Mouse (Mus musculus): ENCODE results near the gene Map2k7.
A peak's percentile ranks its signal among the peaks of the same experiment; 100 is the strongest.
"Not testable (repeated sequence)": the region's sequence is repeated elsewhere in the genome, so short reads cannot be mapped to it uniquely, and the experiment has no call there.

Map2k7 gene

DNA sequence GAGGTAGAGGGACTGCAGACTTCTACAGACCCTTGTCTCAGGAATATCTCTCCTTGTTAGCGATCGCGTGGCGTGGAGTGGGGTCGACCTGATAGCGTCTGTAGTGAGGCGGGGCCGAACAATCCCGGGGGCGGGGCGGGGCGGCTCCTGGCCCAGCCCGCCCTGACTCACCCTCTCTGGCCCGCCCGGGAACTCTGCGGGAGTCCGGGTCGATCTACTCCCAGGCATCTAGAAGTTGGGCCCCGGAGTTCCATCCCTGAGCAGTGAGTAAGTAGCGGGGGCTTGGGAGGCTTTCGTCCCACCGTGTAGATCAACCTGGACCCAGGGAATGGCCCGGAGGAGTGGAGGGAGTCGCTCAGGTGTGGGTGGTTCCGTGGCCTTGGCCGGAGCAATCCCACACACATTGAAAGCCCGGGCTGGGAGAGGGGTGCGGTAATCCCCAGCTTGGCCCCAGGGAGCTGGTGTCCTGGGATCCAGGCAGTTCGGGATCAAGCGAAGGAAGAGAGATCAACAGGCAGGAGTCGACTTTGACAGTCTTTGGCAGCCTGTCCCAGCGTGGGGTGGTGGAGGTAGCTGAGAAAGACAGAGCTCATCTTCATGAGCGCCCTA is 11.7 kb upstream of the Map2k7 start, which contains the start of gene Lrrc8e:
Gene Lrrc8e (plus strand): TSS at position 89 of the 609 bp plus-strand sequence.
- DNase-seq, result no peak

DNA sequence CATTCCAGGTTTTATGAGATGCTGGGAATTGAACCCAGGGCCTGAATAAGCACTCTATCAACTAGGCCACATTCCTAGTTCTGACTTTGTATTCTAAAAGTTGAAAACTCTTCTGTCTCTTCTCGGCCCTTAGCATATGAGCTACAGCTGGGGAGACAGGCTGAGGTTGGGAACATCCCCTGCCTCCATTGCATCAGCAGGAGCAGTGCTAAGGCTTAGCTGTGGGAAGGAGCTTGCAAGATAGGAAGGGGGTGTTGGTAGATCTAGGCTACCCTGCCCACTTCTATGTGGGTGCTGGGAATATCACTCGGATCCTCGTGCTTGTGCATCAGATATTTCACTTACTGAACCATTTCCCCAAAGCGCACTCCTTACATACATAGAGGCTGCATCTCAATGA is 10.6 kb upstream of the Map2k7 start:
- DNase-seq, result no peak

DNA sequence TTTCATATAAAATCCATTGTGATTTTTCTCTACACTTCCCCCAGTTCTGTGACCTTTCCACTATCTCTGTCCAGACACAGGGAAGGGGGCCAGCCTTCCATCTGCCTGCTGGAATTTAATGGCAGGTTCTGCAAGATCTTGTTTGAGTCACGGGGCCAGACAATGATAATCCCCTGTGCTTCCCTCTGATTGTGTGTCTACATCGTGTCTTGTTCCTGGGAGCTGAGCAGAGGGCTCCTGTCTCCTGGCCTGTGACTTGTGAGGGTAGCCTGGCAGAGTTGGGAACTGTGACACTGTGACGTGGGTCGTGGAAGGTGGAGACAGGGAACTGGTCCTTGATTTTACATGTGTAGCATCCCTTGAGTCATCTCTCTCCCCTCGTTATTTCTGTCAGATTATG is 8.8 kb upstream of the Map2k7 start:
- no peak for DNase-seq

DNA sequence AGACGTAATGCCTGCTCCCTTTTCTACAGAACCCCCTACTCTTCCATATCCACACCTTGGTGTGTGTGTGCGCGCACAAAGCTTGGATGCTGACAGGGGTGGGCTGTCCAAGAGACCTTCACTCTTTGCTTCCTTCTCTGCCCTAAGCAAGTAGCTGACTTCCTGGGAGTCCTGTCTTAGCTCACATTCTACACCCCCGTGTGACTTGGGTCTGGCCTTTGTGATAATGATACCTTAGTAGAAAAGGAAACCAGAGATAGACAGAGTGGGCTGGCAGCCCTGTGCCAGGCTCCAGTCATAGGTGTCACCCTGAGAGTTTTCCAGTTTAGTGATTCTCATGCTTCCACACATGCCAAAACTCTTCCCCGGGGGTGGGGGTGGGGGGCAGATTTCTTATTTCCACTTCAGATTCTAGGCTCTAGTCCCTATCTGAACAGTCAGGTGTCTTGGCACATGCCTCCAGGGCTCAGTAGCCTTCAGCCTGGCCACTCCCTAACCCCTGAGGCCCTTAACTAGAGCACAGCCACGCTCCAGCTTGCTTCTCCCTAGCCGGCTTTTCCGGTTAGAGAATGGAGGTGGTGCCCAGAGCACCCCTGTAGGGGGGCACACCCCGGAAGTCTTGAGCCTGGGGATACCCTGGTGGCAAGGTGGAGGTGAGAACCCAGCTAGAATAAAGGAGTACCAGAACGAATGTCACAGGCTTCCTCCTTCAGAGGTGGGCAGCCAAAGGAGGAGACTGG is 7.8 kb upstream of the Map2k7 start:
- DNase-seq, result no peak

DNA sequence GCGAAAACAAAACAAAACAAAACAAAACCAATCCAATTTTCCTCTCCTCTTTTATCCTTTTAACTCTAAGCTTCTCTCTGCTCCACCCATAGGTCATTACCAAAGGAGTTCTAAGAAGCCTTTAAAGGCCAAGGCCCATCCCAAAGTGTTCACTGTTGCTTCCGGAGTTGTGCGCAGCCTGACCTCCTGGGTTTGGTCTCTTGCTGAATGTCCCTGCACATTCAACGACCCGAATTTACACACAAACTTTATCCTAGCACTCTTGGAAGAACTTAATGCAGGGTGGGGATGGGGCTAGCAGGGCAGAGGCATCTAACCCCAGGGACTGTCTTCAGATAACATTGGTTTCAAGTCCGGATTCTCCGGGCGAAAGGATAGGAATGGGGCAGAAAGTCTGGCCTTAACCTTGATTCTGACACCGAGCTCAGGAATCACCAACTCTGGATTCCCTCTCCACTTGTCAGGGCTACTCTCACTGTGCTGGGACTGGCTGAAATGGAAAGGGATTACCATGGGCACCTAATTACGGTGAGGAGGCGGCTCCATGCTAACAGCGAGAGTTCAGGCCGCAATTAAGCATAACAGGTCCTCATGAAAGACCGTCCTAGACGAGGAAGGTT is 616 bp upstream of the Map2k7 start:
- DNase-seq, result no peak

DNA sequence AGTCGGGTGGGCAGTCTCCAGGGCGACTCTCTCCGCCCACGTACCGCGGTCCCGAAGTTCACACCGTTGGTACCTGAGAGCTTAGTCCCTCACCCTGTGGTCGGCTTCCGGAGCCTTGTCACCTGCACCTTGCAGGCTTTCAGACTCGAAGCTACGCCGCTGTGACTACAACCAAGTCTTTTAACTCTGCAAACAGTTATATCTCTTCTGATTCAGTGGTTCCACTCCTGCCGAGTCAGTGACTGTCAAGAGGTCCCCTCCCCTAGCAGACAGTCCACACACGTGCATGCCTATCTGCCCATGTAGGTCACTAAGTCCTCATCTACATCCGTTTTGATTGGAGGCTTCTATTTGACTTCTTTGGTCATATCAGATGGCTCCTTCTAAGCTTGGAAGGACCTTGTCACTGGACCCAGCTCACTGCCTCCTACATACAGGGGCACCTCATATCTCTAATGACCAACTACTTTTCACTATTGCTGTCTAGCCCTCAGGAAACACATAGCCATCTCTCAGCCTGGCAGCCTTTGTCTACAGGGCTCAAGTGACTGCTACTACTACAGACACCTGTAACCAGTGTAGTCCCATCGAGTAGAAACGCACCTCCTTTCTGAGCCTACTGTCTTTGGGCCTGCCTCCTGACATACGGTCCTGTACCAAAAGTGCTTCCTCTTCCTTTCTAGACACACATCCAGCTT is 802 bp downstream of the Map2k7 start:
- no peak for DNase-seq

DNA sequence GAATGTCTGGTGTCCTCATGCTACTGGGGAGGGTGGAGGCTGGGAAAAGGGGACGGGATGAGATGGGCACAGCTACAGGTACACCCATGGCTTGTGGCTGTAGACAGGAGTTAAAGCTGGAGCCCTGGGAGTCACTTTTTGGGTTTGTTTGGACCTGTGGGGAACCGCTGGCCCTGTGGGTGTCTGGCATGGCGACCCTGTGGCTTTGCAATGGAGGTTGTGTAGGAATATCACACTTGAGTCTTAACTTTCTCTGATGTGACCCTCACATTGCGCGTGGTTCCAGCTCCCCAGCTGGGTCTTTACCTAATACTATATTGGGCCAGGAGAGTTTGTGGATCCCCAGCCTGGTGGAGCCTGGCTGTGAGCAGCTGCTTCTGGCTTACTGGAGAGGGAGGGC is 6.5 kb downstream of the Map2k7 start:
- DNase-seq, result no peak

DNA sequence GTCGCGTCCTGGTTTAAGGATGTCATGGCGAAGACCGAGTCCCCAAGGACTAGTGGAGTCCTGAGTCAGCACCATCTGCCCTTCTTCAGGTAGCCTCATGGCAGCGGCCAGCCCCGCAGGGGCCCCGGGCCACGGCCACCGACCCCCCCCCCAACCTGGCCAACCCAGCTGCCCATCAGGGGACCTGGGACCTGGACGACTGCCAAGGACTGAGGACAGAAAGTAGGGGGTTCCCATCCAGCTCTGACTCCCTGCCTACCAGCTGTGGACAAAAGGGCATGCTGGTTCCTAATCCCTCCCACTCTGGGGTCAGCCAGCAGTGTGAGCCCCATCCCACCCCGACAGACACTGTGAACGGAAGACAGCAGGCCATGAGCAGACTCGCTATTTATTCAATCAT is 7.2 kb downstream of the Map2k7 start:
- DNase-seq, result no peak

DNA sequence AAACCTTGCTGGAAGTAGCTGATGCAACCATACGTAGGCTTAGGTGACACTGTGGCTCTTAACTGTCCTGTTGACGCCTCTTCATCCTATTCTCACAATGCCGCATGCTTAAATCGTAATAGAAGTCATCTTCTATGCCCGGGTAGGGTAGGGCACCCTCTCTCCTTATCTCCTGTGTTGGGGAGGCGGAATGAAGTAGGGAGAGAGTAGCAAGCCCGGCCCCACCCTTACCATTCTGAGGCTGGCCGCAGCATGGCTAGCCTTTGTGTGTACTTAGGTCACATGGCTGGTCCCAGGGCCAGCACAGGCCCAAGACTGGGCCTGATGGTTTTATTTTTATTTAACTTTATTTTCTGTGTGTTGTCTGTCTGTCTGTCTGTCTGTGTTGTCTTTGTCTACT is 8.7 kb downstream of the Map2k7 start:
- DNase-seq, result no peak

DNA sequence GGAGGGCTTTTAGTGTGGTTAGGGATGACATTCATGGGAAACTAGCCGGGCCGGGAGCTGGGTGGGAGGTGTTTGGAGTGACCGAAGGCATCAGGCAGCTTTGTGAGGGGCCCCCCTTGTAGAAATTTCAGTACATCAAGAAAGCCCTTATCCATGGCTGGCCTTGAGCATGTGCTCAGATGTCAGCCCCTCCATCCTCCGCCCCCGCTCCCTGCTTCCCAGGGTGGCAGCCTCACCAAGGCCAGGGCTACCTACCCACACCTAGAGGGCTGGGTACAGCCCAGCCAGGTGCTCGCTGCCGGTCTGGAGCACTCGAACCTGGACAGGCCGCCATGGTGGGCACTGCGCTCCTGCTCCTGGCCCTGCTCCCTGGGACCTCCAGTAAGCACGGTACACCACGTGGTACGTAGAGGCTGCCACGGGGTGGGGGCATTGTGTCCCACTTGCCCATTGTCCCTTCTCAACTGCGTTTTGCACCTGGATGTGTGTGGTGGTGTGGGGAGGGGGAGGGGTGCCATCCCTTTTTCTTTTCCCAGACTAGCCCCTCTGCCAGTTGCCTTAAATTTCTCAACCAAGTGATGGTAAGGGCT is 9.5 kb downstream of the Map2k7 start, which contains the start of gene Tgfbr3l:
Gene Tgfbr3l (plus strand): TSS at position 264 of the 590 bp plus-strand sequence.
- DNase-seq, result no peak

DNA sequence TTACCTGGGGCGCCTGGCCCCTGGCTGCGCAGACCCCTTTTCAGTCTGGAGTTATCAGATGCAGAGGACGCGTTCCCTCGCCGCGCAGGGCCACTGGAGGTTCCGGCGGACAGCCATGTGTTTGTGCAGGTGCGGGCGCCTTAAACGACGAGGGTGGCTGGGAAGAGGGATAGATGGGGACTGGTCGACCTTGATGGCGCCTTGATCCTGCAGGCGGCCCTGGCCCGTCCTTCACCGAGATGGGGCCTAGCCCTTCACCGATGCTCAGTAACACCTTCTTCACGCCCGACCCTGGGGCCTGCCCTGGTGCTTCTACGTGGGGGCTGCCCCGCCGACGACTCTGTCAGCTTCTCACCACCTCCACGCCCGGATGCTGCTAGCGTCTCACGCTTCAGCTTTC is 10.7 kb downstream of the Map2k7 start:
- no peak for DNase-seq

DNA sequence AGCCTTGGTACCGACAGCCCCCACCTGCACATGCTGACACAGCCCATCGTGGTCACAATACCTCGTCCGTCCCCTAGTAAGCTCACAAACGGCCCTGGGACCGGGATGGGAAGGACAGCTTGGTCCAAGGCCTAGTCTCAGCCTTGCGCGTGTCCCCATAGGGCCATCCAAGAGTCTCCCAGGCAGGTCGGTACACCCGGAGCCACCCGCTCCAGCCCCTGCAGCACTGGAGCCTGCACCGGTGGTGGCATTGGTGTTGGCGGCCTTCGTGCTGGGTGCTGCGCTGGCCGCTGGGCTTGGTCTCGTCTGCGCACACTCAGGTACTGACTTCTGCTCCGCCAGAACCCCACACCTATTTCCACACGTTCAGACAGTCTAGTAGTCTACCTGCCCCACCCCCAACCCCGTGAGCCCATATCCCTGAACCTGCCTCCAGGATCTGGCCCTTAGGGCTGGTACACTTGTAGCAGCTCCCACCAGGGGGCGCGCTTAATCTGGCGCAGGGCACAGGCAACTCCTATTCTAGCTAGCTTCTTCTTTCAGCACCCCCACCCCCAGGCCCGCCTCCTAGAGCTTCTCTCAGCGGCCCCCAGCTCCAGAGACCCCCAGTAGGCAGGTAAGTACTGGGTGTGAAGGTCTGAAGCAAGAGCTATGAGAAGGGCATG is 11.9 kb downstream of the Map2k7 start:
- peak; percentile 75 for DNase-seq

DNA sequence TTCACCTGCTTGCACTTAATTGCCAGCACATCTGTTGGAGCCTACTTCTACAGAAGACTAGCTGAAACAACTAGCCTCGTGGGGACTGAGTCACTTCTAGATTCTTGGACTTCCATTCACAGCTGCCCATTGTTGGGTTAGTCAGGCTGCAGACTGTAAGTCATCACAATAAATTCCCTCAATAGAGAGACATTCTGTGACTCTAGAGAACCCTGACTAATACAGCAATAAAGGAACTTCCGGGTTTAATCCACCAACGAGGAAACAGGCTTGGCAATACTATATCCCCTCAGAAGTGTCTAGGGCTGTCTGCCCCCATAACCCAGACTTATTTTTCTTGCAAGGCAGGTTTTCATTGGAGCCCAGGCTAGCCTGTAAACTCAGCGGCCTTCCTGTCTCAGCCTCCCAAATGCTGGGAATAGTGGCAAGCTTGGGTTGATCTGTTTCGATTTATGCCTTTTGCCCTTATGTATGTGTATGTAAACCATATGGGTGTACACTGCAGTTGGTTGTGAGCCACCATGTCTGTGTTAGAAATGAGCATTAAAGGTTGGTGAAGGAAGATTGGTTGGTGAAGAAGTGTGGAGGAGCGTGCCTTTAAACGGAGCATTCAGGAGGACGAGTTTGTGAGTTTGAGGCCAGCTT is 13.7 kb downstream of the Map2k7 start:
- no peak for DNase-seq

DNA sequence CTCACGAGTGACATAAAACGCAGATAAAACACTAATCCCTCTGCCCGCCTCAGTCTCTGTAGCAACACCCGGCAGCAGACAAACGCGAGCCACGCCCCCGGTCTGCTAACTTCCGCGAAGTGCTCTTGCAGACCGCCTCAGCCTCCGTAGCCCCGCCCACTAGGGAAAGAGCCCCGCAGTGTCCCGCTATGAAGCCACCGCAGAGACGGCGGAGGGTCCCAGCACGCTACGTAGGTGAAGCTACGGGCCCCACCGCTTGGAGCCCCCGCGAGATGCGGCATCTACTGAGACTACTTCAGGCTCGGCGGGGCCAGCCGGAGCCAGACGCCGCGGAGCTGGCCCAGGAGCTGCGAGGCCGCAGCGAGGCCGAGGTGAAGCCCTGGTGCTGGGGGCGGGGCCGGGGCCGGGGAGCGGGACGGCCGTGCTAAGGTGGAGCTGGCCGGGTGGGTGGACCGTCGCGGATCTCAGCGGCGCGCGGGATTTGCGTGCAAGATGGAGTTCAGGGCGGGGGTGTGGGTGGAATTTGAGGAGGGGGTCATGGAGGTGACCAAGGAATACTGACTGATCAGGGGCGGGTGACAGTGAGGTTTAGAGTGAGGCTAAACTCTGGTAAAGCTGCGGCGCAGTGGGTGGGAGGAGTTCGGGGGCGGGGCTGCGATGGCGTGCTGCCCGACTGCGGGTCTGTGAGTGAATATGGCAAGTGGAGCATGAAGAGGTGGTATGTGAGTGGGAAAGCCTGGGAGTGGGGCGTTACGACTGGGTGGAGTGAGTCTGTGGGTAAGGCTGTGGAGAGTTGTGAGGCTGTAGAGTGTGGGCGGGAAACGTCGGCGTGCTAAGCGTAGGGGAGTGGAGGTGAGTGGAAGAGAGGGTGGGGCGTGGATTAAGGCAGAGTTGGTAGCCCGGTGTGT is 14.6 kb downstream of the Map2k7 start, which contains the start of gene Snapc2:
Gene Snapc2 (plus strand): TSS at position 147 of the 908 bp plus-strand sequence.
- peak; percentile 94 for DNase-seq

DNA sequence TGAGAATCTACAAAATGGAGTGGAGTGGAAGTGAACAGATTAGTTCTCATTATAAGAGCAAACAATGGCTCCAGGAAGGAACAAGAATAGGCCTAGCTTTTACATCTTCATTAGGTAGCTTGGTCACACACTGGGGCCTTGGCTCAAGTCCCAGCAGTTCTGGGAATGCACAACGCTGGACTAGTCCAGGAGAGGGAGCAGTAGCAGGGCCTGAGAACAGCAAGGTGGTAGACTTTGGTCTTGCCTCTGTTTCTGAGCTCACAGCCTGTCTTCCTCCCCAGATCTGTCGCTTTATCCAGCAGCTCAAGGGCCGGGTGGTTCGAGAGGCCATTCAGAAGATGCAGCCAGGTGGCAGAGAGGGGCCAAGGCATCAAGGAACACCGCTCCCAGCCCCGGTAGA is 15.5 kb downstream of the Map2k7 start:
- DNase-seq, result peak; percentile 83

DNA sequence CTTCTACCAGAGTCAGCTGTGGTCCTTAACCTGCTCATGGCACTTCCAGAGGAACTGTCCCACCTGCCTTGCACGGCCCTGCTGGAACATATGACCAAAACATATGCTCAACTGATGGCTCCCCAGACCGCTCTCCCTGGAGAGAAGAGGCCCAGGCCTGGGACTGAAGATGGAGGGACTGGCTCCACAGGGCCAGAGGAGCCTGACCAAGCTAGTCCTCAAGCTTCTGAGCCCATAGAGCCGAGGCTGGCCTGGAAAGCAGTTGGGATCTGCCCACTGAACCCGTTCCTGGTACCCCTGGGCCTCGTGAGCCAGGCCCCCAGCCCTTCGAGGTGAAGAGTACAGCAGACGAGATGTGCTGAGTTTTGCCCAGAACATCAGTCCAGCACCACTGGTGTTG is 16.9 kb downstream of the Map2k7 start:
- not testable (repeated sequence) for DNase-seq

DNA sequence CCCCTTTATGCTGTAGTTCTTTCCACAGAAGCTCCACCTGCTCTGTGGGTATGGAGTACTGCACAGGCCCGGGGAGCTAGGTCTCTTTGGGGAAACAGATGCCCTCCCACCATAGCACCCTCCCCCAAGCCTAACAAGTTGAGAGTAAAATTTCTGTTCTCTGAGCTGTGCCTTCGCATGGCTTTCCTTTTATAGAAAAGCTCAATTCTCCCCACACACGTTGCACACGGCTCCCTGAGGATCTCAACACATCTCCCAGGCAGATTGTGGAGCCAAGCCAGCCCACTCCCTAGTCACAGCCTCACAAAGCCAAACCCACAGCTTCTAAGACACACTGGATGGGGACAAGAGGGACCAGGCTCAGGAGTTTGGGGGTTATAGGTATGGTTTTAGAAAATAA is 18.4 kb downstream of the Map2k7 start:
- DNase-seq, result no peak

DNA sequence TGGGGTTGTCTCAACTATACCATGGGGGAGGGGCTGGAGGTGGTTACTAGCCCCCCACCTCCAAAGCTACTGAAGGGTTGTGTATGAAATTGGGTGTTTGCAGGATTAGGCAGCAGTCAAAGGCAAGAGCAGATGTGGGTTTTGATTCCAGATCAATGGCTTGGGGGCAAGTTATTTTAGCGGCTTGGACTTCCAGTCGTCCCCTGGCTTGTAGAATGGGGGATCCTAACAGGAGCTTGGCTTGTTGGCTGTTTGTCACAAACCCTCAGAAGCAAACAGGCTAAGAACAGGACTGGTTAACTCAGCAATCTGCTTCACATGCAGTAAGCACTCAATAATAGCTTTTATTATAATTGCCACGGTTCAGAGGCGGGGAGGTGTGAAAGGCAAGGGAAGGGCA is 18.8 kb downstream of the Map2k7 start:
- DNase-seq, result no peak

DNA sequence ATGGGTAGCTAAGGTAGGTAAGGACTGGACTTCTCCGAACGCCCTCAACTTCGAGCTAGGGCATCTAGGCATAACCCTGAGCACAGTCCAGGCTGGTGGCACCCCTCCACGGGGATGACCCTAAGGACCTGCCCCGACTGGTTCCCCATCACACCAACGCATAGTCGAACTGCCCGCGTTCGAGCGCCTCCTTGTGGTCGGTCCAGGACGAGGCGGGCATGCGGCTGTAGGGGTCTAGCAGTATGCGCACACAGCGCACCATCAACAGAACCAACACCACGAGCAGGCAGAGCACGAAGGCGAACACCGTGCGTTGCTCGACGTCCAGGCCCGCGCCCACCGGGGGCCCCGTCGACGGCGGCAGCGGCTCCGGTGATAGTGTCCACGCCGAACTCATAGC is 19.7 kb downstream of the Map2k7 start:
- peak; percentile 54 for DNase-seq

DNA sequence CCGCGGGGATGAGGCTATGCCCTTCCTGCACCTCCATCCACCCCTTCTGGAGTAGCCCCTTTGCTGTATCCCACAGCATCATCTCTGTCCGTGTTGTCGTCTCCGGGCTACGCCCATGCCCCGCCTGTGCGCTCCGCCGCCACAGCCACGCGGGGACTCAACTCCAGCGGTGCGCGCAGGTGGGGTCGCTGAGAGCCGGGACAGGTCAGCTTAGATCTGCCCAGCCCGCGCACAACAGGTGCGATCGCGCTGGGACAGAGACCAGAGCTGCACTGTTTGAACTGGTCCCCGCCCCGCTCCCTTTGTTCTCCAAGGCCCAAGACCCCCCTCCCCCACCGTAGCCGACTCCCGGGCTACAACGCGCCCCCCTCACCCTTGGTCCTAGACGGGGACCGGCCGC is 20.1 kb downstream of the Map2k7 start:
- peak; percentile 43 for DNase-seq
